Mouse (Mus musculus): ENCODE data around the gene Sec22a.

The Sec22a gene

DNA sequence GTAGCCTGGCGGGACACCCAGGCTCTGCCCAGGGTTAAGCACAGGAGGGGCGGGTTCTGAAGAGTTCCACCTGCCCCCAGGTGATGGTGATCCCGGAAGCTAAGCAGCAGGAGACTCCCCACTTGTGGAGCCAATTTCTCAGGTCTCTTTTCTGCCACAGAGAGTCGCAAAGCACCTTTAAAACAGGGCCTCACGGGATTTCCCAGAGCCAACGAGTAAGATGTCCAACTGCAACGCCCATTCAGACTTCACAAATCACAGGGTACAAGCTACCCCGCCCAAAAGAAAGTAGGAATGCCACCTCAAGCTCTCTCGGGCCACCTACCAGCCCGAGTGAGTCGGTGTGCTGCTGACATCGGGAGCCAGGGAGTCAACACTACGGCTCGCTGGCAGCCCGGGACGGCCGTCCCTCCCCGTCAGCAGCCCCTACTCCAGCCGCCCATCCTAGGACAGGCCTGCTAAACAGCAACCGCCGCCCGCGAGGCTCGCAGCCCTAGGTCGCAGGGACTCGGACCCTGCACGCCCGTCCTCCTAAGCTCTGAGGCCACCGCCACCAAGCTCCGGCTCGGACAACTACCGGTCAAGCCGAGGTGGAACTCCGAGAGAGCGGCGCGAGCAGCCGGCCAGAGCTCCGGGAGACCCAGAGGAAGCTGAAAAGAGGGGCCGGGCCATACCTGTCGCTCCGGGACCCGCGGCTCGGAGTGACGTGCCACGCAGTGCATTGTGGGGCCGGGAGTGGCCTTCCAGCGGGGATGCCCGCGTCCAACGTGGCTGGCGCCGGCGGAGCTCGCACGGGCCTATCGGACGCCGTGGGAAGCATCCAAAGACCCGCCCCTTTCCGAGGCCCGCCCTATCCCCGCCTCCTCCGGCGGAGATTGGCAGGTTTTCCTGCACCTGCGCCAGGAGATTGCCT, at the start of gene Sec22a:
TSS of gene Sec22a (minus strand) at position 769 of the 913 bp plus-strand sequence.
- DNase-seq (ENCODE audit: low spot score in 2 of 2), result peak; percentile 90 to 94

- no peak for DNase-seq (ENCODE audit: low spot score in 2 of 2)
These were observed 43.0 kb upstream of the Sec22a start for GRCm38 (mm10) chr16:35406706-35407105.

DNA sequence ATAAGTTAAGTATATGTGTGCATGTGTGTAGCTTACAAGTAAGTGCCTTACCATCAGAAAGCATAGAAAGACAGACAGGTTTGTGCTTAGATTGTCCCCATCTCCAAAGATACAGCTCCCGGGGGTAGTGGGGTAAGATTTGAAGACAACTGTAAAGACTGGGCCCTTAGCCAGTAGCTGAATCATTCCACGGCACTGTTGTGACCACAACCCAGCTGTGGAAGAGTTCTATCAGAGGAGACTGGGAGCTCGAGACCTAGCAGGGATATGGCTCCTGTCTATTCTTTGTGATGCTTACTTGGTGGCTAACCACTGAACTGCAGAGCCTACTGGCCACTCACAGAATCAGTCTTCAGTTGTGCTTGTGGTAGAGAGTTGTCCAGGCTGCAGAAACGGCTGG, 42.4 kb upstream of the Sec22a start:
- no peak for DNase-seq (ENCODE audit: low spot score in 2 of 2)

DNA sequence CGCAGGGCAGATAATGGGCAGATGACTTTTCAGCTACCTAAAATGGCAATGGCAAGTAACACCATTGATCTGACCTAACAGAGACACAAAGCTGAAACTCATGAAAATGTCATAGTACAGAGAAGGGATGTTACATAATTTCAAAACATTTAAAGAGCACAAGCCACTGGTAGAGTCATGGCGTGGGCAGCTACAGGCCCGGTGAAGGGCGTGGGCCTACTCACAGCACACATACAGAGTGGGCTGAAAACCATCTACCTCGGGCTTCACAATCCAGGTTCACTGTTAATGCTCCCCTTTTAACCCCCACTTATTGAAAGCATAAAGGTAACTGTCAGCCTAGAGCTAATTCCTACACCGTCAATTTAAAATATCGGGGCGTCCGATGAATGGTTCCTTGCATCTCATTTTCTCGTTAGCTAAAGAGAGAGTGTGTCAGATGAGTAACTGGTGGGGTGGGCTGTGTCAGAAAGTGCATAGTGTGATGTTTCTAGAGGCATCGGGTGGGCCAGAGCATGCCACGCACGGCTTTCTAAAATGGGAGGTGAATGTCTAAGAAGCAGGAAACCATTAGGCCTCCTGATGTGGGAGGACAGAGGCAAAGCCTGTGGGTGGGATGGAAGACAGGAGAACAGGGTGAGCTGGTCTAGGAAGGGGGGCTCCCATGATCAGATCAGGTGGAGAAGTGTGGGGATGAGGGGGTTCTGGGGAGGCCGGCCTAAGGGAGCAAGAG, 41.8 kb upstream of the Sec22a start:
- DNase-seq (ENCODE audit: low spot score in 2 of 2), result no peak

DNA sequence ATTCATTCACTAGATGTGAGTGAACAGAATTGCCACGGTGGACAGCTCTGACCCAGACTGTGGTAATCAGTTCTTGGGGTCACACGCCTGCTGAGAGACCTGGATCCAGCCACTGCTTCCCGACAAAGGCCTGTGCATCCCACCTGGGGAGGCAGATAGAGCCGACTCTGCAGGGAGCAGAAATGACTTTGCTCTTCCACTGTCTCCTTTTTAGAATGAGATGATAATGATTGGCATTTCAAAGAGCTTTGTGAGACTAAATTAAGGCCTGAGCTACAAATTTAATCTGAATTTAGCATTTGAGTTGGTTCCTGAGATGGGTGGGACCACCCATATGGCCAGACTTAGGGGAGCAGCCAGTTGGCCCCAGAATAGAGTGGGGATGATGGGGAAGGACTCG, 41.1 kb upstream of the Sec22a start:
- no peak for DNase-seq (ENCODE audit: low spot score in 2 of 2)

DNA sequence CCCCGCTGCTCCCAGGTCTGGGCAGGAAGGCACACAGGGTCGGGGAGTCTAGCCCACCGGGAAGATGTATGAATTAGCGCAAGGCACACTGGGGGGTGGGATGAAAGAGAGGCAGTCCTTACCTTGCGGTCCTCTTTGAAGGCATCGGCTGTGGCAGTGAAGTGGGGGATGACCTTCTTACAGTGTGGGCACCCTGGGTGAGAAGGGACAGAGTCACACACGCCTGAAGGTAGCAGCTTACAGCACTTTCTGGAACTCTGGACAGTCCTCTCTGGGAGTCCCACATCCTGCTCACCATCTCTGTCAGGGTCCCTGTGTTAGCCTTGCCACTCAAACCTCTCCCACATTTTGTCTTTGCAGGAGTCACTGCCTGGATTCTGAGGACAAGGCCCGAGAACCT, 40.2 kb upstream of the Sec22a start:
- no peak for DNase-seq (ENCODE audit: low spot score in 2 of 2)

GRCm38 (mm10) chr16:35403356-35403755, 39.6 kb upstream of the Sec22a start:
- no peak for DNase-seq (ENCODE audit: low spot score in 2 of 2)

DNA sequence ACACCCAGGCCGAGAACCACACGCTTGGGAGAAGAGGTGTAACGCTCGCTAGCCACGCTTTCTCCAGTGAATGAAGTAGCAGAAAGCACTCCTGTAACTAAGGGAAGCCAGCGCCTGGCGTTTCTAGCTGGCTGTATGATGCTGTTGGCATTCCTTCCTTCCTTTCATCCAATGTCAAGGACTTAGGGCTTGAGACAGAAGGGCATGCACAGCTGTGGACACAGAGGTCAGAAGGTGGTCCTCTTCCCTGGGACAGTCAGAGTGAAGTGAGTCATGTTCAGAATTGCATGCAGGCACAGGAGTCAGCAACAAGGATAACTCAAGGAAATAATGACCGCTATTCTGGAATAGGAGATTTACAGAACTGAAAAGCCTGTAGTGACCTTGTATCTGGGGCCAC, 29.1 kb upstream of the Sec22a start:
- no peak for DNase-seq (ENCODE audit: low spot score in 2 of 2)

DNA sequence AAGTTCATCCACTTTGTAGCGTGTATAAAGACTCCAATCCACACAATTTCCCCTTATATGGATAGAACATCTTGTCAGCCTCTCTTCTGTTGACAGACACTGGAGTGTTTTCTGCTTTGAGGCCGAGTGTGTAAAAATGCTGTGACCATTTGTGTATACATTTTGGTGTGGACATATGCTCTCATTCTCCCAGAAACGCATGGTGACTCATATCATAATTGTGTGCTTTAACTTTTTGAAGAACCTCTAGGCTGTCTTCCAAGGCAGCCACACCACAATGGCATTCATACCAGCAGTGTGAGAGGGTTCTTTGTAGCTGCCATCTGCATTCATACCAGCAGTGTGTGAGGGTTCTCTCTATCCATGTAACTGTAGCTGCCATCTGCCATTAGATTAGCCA, 21.9 kb upstream of the Sec22a start:
- no peak for DNase-seq (ENCODE audit: low spot score in 2 of 2)

GRCm38 (mm10) chr16:35380048-35380447, 16.3 kb upstream of the Sec22a start:
- no peak for DNase-seq (ENCODE audit: low spot score in 2 of 2)

DNA sequence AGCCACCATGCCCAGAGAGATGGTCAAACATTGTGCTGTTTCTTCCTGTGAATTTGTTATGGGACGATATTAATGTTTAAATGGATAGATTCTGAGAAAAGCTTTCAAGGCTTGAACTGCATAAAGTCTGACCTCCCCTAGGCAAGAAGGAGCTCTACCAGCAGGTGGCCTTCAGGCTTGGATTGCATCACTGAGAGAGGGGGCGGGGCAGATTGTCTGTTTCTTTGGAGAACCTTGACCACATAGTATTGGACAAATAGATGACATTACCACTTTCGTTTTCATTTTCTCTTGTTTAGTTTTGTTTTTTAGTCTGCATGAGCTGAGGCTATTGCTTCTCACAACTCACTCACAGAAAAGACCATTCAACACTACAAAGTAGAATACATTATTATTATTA, 15.6 kb upstream of the Sec22a start:
- no peak for DNase-seq (ENCODE audit: low spot score in 2 of 2)

GRCm38 (mm10) chr16:35364063-35364428, 328 bp upstream of the Sec22a start:
- DNase-seq (ENCODE audit: low spot score in 2 of 2), result no peak

- no peak for DNase-seq (ENCODE audit: low spot score in 2 of 2)
These were observed 1.5 kb downstream of the Sec22a start for GRCm38 (mm10) chr16:35362221-35362620.

DNA sequence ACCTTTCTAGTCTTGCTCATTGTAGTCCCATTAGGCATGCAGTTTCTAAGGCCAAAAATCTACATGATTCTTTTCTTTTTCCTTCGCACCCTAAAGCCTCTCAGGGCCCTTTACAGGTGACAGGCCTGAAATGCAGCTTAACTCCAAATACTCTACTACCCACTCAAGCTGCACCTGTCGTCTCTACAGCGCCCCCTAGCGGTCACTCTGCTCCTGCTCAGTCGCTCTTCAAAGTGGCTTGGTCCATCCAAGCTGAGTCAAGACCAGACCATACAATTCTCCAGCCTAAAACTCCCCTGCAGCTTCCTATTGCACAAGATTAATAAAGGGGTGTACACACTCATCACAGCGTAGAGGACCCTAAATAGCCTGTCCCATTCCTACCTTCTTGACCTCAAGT, 3.1 kb downstream of the Sec22a start:
- peak in 1 of 2 experiments; percentile 65 for DNase-seq (ENCODE audit: low spot score in 2 of 2)

DNA sequence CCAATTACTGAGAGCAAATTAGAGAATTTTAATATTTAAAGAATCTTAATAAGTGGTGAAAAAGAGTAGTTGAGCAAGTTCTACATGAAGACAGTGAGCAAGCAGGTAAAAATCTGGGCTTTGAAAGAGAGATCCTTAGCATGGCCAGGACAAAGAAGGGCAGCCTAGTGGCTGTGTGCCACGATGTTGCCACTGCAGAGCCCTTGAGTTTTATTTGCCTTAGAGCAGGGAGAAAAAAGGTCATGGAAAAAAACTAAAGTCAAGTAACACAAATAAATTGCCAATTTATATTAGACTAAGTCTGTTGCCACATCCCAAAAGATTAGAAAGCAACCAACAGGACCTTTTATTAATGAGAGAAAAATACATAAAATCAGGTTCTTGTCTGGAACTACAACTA, 6.3 kb downstream of the Sec22a start:
- DNase-seq (ENCODE audit: low spot score in 2 of 2), result no peak

GRCm38 (mm10) chr16:35330451-35330850, 33.3 kb downstream of the Sec22a start:
- no peak for DNase-seq (ENCODE audit: low spot score in 2 of 2)

DNA sequence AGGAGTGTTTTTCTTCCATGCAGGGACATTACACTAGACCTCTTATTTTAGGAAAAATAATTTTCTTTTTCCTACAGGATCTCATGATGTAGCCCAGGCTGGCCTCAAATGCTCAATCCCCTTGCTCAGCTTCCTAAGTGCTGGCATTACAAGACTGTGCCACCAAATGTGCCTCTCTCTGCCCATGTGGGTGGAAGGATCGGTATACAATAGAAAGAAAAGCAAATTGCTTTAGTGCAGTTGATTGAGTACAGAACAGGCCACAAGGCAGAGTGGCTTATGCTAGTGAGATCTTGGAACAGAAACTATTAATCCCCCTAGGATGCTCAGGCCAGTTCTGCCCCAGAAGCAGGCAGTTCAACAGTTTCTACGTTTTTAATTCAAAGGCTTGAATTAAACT, 43.9 kb downstream of the Sec22a start:
- DNase-seq (ENCODE audit: low spot score in 2 of 2), result no peak

DNA sequence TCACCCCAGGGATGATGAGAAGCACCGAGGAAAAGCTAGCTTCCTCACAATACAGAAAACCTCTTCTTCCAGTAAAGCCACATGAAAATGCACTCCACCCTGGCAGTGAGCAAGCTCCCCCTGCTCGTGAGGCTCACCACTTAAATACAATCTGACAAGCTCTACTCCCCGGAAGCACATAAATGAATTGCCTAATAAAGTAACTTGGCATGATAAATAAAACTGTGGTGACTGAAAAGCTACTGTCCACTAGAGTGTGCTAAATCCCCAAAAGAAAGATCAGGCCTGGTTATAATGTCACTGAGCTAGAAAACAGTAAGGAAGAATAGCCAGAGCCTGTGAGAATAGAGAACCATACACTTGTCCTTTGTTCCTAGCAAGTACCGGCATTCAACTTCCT, 44.4 kb downstream of the Sec22a start:
- no peak for DNase-seq (ENCODE audit: low spot score in 2 of 2)

DNA sequence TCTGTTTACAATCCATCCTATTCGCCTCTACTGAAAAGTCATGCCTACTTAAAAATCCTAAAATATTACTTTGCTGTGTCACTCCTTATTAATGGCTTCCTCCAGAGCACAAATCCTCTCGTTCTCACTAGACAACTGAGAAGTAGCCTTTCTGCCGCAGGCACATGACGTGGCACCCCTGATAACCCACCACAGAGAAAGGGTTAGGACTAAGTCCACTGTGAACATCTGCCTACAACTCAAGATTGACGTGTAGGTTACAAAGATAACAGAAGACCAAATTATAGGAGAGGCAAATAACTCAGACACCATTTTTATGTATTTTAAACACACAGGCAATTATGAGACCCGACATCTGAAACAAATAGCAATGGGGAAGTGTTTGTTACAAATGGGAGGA, 45.3 kb downstream of the Sec22a start:
- DNase-seq (ENCODE audit: low spot score in 2 of 2), result no peak

DNA sequence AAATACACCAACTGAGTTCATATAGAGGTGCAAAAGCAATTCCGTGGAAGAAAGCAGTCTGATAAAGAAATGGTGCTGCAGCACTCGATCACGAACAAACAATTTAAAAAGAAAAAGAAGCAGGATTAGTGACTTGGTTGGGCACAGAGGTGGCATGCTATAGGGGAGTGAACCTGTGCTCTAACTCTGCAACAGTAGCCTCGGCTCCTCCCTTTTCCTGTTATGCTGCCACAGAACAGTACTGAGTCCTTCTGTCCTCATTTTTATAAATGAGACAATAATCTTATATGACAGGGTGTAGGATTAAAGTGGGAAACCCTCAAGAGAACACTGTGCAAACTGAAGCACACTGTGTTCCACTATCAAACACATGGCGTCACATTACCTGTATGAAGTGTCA, 46.3 kb downstream of the Sec22a start:
- DNase-seq (ENCODE audit: low spot score in 2 of 2), result no peak

GRCm38 (mm10) chr16:35316856-35317264, 46.9 kb downstream of the Sec22a start:
- DNase-seq (ENCODE audit: low spot score in 2 of 2), result no peak

- DNase-seq (ENCODE audit: low spot score in 2 of 2), result no peak
These were observed 48.2 kb downstream of the Sec22a start for GRCm38 (mm10) chr16:35315496-35315895.

- DNase-seq (ENCODE audit: low spot score in 2 of 2), result peak; percentile 5 to 22
These were observed 52.1 kb downstream of the Sec22a start for GRCm38 (mm10) chr16:35311586-35311985.

All from urinary bladder, postnatal 4 days (tissue).